ENCODE assay signal across 35 mouse cellular contexts in genomic region chr16:14139106-14139505, GRCm38 (mm10).
"Had no signal": no experiment of that assay in that cellular context is flagged by ENCODE, and none has a peak within 500 bp of the region (broad histone marks: within the 10 kb centered on the region; RNA-seq: fewer than 3 reads in every experiment).

No protein-coding gene starts in this region.

- H3K4me3 ChIP-seq: heart, embryonic 10.5 days; heart, embryonic 12.5 days; heart, embryonic 13.5 days; heart, embryonic 15.5 days; hindbrain, embryonic 10.5 days; hindbrain, embryonic 12.5 days; hindbrain, embryonic 13.5 days; hindbrain, embryonic 15.5 days; intestine, embryonic 15.5 days; kidney, embryonic 15.5 days; layer of hippocampus, adult 2 months had no signal

- H3K4me1 ChIP-seq: heart, embryonic 10.5 days; heart, embryonic 12.5 days; heart, embryonic 13.5 days; heart, embryonic 15.5 days; hindbrain, embryonic 10.5 days; hindbrain, embryonic 12.5 days; hindbrain, embryonic 13.5 days; hindbrain, embryonic 15.5 days; intestine, embryonic 15.5 days; kidney, embryonic 15.5 days had no signal

- H3K27me3 ChIP-seq: heart, embryonic 12.5 days; heart, embryonic 13.5 days; heart, embryonic 15.5 days; hindbrain, embryonic 12.5 days; hindbrain, embryonic 13.5 days; hindbrain, embryonic 15.5 days; intestine, embryonic 15.5 days; kidney, embryonic 15.5 days had no signal

- H3K4me2 ChIP-seq: heart, embryonic 11.5 days; heart, embryonic 12.5 days; heart, embryonic 13.5 days; heart, embryonic 15.5 days; hindbrain, embryonic 12.5 days; hindbrain, embryonic 13.5 days; hindbrain, embryonic 14.5 days; hindbrain, embryonic 15.5 days; intestine, embryonic 15.5 days; kidney, embryonic 15.5 days had no signal

- ATAC-seq: hindbrain, embryonic 16.5 days; hindbrain, postnatal 0 days; inflammation-experienced regulatory T-cells, adult 6 months; intestine, embryonic 15.5 days; intestine, embryonic 16.5 days; intestine, postnatal 0 days had no signal

- DNase-seq: heart, postnatal 10 days; heart, postnatal 14 days; heart, postnatal 36 days; heart, postnatal 4 days; kidney, adult 11 months; kidney, adult 18-20 months; kidney, adult 2 months; kidney, adult 8-10 months; kidney, adult 9 months; kidney, postnatal 10 days; kidney, postnatal 14 days; kidney, postnatal 25 days; kidney, postnatal 36 days; kidney, postnatal 4 days; layer of hippocampus, adult 9-11 months; layer of hippocampus, postnatal 36 days had no signal

- H3K9me3 ChIP-seq: heart, embryonic 10.5 days; heart, embryonic 12.5 days; heart, embryonic 13.5 days; heart, embryonic 15.5 days; hindbrain, embryonic 10.5 days; hindbrain, embryonic 12.5 days; hindbrain, embryonic 13.5 days; hindbrain, embryonic 15.5 days; intestine, embryonic 15.5 days; kidney, embryonic 15.5 days had no signal

- H3K9ac ChIP-seq: heart, embryonic 12.5 days; heart, embryonic 13.5 days; heart, embryonic 15.5 days; hindbrain, embryonic 12.5 days; hindbrain, embryonic 13.5 days; hindbrain, embryonic 14.5 days; hindbrain, embryonic 15.5 days; intestine, embryonic 15.5 days; kidney, embryonic 15.5 days had no signal

- H3K27ac ChIP-seq: heart, embryonic 10.5 days; heart, embryonic 13.5 days; heart, embryonic 15.5 days; hindbrain, embryonic 10.5 days; hindbrain, embryonic 12.5 days; hindbrain, embryonic 13.5 days; hindbrain, embryonic 14.5 days; hindbrain, embryonic 15.5 days; hindbrain, postnatal 0 days; intestine, embryonic 15.5 days; kidney, embryonic 15.5 days; kidney, postnatal 0 days; layer of hippocampus, adult 2 months had no signal
